Mouse (Mus musculus): ENCODE data around the gene Upp2.

Gene Upp2

GRCm38 (mm10) chr2:58672520-58672919 is 105.4 kb downstream of the Upp2 start:
- no peak for DNase-seq (ENCODE audit: low spot score in 2 of 2)

DNA sequence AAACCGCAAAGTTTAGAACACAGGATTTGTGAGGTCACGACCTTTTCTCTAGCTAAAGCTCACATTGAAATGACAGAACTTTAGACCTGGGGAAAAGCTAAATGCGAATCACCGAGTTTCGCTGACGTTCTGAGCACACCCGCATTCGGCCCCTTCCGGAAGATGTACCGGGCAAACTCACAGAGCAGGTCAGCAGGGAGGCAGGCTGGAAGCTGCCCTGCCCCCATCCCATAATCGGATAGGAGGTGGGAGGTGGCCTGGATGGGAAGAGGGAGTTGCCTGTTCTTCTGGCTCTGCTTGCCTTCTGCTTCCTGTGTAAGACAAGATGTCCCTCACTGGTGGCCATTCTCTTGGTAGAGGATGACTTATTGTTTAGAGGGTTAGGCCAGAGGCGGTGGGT is 112.9 kb downstream of the Upp2 start:
- no peak for DNase-seq (ENCODE audit: low spot score in 2 of 2)

- DNase-seq (ENCODE audit: low spot score in 2 of 2) = peak; percentile 78 to 81
Observed at GRCm38 (mm10) chr2:58680794-58681193, 113.7 kb downstream of the Upp2 start.

DNA sequence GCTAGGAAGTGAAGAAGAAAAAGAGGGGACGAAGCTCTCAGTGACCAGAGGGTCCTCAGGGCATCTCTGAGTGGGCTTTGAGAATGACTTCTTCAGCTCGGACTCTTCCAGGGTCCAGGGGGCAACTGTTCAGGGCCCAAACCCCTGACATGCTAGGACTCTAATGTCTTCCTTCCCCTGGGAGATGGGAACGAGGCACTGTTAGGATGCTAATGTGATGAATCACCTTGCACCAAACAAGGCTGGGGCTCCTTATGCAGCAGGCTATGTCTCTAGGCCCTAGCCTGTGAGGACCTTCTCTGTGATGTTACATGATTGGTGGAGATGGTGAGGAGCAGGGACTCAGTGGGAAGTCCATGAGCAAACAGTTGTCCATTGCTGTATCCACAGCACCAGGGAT is 114.3 kb downstream of the Upp2 start:
- no peak for DNase-seq (ENCODE audit: low spot score in 2 of 2)

DNA sequence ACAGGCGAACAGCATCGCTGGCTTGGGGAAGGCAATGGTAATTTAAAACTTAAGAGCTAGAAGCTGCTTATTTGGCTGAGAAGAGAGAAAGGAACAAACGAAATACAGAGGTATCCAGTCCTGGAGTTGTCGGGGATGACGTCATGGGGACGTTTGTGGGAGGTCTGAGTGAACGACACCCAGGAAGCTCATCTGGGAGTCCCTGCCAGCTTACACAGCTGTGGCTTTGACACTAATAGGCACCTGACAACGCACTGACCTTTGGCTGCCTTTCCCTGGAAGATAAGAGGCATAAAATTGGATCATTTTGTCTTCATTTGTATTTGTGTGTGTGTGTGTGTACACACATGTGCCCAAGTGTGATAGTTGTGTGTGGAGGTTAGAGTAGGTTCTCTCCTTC is 130.4 kb downstream of the Upp2 start:
- no peak for DNase-seq (ENCODE audit: low spot score in 2 of 2)

- DNase-seq (ENCODE audit: low spot score in 2 of 2) = peak; percentile 80 to 83
Observed at GRCm38 (mm10) chr2:58699931-58700330, 132.8 kb downstream of the Upp2 start.

DNA sequence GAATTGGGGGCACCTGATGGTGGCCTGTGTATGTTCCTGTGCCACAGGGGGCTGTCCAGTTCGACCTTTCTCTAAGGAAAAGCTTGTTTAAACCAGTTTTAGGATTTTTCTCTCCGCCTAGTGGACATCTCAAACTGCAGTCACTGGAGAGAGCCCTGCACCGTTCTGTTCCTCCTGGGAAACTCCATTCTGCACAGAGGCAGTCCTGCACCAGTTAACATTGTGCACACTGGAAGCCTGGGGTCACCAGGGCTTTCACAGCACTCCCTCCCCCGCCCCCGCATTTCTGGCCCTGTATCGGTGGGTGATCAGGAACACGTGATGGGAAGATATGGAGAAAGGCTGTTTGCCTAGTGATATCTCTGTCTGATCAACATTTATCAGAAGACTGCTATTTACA is 133.3 kb downstream of the Upp2 start:
- DNase-seq (ENCODE audit: low spot score in 2 of 2) = no peak

DNA sequence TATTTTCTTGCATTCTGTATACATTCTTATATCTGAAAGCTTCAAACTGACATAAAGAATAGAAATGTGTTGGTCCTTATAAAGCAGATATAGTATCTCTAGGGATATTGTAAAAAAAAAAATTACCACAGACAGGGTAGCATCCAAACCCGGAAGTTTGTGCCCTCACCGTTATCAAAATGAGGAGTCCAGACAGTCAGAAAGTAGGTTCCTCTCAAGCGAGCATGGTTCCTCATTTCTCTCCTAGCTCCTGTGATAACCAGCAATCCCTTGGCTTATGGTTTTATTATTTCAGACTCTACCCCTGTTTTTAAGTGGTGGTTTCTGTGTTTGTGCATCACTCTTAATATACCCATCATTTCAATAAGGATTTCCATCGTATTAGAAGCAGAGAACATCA is 134.5 kb downstream of the Upp2 start:
- DNase-seq (ENCODE audit: low spot score in 2 of 2) = no peak

DNA sequence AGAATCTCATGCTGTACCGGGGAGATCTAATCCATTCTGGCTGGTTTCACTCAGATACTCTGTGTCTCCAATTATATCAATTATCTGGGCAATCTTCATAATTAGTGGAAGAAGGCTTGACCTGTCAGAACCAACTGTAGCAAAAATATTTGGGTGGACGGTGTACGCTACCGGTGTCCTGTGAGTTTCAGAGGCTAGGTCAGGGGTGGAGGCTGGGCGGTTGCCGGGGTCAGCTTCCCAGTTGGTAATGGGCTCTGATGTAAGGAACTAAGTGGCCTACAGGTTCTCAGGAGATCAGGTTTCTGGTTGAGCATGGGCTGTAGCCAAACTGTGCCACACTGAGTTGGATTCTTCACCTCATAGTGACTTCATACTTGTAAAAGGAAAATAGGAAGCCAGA is 136.1 kb downstream of the Upp2 start:
- DNase-seq (ENCODE audit: low spot score in 2 of 2) = no peak

DNA sequence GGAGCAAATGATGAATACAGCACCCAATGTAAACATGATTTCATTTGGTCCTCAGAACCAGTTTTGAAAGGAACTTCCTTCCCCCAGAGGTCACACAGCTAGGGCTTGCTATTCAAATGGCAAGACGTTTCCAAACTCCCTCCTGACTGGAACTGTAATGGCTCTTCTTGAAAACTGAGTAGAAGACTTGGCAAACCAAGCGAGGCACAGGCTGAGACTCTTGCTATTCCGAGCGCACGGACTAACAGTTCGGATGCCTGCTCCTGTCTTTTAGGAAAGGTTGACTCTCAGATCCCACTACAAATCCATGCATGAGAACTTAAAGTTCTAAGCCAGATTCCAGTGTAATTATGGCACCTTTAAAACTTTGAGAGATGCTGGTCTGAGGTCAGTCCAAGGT is 136.5 kb downstream of the Upp2 start:
- DNase-seq (ENCODE audit: low spot score in 2 of 2) = no peak

GRCm38 (mm10) chr2:58704576-58704975 is 137.5 kb downstream of the Upp2 start:
- DNase-seq (ENCODE audit: low spot score in 2 of 2) = no peak

DNA sequence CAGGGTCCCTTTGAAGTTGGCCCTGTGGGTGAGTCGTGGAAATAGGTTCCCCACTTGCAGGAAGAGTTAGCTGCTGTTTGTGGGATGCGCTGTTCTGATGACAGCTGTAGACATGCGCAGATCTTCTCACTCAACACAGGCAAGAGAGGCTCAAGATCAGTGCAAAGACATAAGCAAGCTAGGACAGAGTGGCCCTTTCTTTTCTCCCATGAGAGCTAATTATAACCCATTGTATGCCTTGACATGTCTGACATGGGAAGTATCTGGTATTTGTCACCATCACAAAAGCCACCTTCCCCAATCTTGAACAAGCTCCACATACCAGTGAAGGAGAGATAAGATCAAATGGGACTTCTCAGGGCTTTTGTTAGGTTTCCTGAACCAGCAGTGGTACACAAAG is 140.6 kb downstream of the Upp2 start:
- no peak for DNase-seq (ENCODE audit: low spot score in 2 of 2)

DNA sequence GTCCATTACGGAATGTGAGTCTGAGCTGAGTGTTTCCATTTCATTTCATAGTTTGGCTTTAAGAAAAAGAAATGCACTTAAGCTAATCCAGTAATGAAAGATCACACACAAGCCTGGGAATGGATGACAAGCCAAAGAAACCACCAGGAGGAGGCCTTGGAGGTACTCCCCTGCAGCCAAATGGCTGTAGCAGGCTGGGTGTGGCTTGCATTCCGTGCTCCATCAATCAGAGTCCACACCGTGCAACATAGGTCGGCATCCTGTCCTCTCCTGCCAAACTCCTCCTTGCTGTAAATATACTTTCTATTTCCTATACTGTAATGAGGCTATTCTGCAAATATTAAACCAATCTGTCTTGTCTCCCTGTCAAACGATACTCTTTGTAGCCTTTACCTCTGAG is 143.1 kb downstream of the Upp2 start:
- no peak for DNase-seq (ENCODE audit: low spot score in 2 of 2)

GRCm38 (mm10) chr2:58711049-58711448 is 144.0 kb downstream of the Upp2 start:
- DNase-seq (ENCODE audit: low spot score in 2 of 2) = no peak

DNA sequence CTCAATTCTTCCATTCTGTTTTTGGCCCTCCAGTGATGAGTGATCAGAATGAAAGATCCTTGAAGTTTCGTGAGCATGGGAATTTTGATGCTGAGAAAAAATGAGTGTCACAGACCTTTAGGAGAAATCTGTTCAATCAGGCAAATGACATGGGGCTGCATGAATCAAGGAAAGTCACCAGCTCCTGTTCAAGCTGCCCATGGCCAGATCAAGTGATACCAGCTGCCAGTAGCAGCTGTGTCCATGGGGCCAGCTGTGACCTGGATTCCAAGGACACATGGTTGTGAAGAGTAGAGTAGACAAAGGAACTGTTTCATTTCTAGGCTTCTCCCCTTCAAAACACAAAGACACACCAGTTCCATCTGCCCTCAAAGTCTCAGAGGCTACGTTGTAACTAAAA is 144.4 kb downstream of the Upp2 start:
- DNase-seq (ENCODE audit: low spot score in 2 of 2) = no peak

- peak; percentile 17 to 18 for DNase-seq (ENCODE audit: low spot score in 2 of 2)
Observed at GRCm38 (mm10) chr2:58711935-58712334, 144.8 kb downstream of the Upp2 start.

- DNase-seq (ENCODE audit: low spot score in 2 of 2) = no peak
Observed at GRCm38 (mm10) chr2:58717898-58718297, 150.8 kb downstream of the Upp2 start.

GRCm38 (mm10) chr2:58737192-58737820 is 170.2 kb downstream of the Upp2 start:
- DNase-seq (ENCODE audit: low spot score in 2 of 2) = peak in 1 of 2 experiments; percentile 15

- DNase-seq (ENCODE audit: low spot score in 2 of 2) = no peak
Observed at GRCm38 (mm10) chr2:58741213-58741612, 174.1 kb downstream of the Upp2 start.

DNA sequence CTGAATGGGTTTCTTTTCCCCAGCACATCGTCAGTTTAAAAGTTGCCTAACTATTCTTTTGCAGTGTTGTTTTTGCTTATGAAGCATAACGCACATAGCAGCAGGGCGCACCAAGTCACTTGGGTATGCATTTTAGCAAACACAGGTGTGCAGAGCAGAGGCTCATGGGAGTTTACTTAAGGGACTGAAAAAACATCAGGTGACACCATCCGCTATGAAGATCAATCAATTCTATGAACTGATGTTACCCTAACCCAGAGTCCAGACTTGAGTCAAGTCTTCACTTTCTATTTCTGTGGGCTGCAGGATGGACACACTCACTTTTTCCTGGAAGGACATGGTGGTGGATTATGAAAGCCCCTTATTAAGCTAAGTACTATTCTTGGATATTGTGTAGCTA is 174.9 kb downstream of the Upp2 start:
- DNase-seq (ENCODE audit: low spot score in 2 of 2) = no peak

DNA sequence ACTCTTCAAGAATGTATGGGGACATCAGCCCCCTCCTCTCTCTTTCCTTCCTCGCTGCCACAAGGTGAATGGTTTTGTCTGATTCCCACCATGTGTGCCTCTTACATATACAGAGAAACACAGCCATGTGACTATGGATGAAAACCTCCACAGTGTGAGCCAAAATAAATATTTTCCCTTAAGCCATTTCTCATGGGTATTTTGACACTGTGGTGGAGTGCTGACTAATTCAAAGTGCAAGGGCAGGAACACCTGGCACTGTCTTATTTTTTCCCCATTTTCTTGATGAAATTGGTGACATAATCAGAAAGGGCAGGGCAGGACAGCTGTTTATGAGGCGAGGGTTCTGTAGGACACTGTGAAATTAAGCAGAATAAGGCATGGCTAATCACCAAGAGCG is 176.3 kb downstream of the Upp2 start:
- no peak for DNase-seq (ENCODE audit: low spot score in 2 of 2)

DNA sequence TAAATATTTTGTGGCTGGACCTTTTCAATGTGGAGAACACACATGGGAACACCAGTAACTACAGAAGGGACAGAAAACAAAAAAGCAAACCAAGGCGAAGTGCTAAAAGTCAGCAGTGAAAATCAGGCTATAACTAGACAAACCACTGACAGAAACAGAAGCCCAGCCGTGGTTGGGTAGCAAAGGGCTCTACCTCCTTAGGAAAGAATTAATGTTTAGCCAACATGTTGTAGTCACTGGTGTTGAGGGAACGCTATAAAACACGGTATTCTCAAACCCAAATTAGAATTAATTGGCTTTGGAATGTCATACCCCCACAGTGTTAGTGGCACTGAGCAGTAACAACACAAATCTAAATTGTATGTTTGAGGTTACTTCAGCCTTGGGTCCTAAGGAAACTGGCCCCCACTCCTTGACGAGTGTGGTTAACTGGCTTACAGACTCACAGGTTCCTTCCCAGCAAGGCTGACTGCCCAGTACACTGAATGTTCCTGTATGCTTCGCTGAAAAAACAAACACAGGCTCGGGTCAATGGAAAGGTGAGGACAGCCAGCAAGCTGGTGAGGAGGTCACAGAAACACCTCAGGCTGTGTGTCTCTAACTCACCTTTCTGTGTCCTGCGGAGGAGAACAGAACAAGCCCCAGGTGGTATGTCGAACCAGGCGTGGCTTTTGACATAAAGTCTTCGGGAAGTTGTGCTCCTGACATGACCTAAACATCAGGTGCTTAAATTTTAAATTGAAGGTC is 180.6 kb downstream of the Upp2 start:
- DNase-seq (ENCODE audit: low spot score in 2 of 2) = no peak

DNA sequence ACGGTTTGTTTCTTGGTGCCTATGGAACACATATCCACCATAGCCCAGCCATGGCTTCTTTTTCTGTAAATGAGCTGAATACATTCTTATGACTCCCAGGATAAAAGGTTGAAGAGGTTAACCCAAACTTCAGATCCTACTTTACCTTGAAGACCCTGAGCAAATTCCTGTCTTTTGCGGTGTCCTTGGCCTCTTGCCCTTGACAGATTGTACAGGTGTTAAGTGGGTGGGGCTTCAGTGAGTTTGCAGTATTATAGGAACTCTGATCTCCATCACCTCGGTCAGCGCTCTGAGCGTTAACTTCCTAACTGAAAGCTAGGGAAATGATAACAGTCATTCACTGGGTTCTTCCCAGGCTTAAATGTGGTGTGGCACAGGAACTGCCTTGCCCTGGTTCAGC is 181.2 kb downstream of the Upp2 start:
- DNase-seq (ENCODE audit: low spot score in 2 of 2) = no peak

DNA sequence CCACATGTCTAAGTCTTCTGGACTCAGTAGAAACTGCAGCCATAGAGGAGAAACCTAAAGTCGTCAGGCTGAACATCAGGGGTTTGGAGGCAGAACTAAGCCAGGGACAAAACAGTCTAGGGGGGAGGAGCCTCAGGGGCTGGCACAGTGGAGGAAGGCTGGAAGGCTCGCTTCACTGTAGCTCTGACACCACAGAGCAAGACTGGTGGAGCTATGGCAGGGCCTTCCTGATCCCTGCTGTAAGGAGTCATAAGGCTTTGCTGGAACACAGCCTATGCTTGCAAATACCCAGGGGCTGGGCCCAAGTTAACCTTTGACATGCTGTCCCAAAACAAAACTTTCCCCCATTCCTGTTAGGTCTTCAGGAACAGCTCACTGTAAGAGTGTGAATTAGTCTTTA is 185.8 kb downstream of the Upp2 start:
- no peak for DNase-seq (ENCODE audit: low spot score in 2 of 2)

Data from right cerebral cortex, adult 2 months (tissue).